Mouse (Mus musculus) mouse trophoblast stem cell (cell line): ENCODE data around the gene Cfap221.

Source experiments
- in situ Hi-C, 2 experiments: fragments of 300-500 bp; cut with MseI, MboI; formaldehyde crosslinking; loops; 2 replicates in 1 of 2; 3 replicates in 1 of 2; pipeline ENCODE4 v1.15.1; 2025

Gene Cfap221

GRCm38 (mm10) chr1:119907206-119907748 lies 89.8 kb downstream of the Cfap221 start:
- in situ Hi-C loops = no loop called here

DNA sequence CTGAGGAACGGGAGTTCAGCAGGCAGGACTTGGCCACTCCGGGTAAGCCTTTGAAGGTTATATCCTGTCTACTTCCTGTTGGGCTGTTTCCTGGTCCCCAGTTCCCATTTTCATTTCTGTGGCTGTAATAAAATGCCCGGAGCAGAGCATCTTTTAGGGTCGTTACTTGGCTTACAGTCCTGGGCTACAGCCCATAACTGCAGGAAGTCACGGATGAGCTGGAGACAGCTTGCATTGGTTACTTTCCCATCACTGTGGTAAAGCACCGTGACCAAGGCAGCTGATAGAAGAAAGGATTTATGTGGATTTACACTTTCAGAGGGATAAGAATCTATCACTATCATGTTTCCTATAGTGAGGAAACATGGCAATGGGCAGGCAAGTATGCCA lies 93.8 kb downstream of the Cfap221 start:
- in situ Hi-C loops = no loop called here

- in situ Hi-C loops = no loop called here
Measured at GRCm38 (mm10) chr1:119902551-119903230, 94.3 kb downstream of the Cfap221 start.

- in situ Hi-C loops = no loop called here
Measured at GRCm38 (mm10) chr1:119899195-119900123, 97.6 kb downstream of the Cfap221 start.

- in situ Hi-C loops = no loop called here
Measured at GRCm38 (mm10) chr1:119894936-119895335, 102.1 kb downstream of the Cfap221 start.

DNA sequence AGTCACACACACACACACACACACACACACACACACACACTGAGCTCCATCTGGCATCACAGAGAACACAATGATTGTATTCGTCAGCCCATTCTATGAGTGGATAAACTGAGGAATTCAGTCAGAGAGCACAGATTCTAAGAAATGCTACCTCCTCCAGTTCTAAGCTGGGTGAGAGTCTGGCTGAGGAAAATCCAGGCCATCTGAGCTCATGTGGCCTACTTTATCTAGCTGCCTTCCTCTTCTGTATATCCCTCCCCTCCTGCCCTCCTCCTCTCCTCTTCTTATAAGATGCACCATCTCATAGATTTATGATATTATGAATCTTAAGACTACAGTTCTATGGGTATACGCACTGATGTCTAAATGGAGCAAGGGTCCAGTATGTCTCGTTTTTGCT lies 103.4 kb downstream of the Cfap221 start:
- in situ Hi-C loops = no loop called here

DNA sequence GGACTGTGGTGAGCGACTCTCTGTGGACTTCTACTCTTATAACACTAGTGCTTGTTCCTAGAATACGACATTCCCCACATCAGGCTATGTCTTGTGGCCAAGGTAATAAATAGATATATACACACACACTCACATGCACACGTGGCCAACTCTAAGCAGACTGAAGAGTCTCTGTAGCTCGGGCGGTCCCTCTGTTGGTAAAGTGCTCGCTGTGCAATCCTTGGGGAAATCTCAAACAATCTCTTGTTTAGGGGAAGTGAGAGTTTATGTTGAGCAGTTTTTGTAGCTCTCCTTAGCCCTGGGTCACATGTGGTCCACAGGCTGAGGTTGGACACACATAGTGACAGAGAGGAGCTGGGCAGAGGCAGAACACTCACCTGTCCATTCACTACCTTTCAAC lies 104.1 kb downstream of the Cfap221 start:
- in situ Hi-C loops = no loop called here

DNA sequence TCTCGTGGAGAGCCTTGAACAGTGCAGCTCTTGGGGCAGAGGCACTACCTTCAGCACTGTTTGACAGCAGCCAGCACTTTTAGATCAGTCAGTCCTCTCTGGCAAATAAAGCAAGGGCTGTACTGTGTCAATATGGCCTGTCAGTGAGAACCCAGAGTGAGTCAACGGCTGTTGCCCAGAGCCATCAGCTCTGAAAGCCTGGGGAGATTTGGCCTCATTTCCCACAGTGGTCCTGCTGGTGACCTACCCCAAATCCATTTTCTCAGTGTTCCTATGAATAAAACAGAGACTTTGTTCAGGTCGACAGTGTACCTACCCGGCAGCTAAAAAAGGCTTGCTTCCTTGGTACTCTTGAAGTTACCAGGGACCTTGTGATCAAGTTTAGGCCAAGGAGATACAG lies 105.2 kb downstream of the Cfap221 start:
- in situ Hi-C loops = no loop called here

DNA sequence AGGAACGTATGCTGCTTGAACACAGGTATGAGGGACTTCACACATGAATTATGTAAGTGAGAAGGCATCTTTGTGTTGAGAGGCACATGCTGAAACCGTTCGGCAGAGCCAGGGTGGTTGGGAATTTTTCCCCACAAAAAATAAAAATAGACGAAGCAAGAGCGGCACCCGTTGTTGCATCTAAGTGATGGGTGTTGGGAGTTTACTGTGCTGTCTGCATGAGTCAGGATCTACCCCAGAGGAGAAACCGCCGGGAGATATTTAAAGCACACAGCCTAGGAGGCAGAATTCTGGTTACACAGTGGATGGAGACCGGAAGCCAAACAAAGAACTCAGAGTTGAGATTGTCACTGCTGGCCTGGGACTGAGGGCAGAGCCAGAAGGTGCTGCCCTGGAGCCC lies 105.9 kb downstream of the Cfap221 start:
- in situ Hi-C loops = no loop called here

DNA sequence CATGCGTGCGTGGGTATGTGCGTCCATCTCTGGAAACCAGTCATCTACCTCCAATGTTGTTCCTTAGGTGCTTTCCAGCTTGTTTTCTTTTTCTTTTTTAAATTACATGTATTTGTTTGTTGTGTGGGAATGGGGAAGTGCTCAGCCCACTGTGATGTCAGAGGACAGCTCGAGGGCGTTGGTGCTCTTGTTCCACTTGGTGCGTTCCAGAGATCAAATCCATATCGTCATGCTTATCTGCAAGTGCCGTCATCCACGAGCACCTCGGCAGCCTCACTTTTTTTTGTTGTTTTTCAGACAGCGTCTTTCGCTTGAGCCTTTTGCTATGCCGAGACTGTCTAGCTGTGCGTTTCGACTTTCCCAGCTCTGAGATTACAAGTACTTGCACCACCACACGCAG lies 107.7 kb downstream of the Cfap221 start:
- in situ Hi-C loops = no loop called here

- in situ Hi-C loops = no loop called here
Measured at GRCm38 (mm10) chr1:119886320-119886719, 110.7 kb downstream of the Cfap221 start.

GRCm38 (mm10) chr1:119884272-119884671 lies 112.8 kb downstream of the Cfap221 start:
- in situ Hi-C loops = no loop called here

DNA sequence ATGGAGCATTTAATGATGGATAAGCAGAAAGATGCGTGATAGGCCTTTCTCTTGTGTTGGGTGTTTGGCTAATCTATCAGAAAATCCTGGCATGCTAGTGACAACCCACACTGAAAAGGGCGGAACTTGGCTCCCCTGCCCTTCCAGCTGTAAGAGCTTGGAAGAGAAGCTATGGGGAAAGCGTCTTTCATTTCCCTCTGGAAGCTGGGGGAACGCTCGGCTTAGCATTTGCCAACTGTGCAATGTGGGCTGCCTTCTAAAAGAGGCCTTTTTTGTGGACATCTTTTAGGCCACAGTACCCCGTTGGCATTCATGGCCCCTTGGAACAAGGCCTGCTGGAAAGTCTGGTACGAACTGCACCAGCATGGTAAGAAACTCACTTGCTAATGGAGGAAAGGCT lies 118.1 kb downstream of the Cfap221 start:
- in situ Hi-C loops = no loop called here

GRCm38 (mm10) chr1:119877469-119877868 lies 119.6 kb downstream of the Cfap221 start:
- in situ Hi-C loops = no loop called here
